Mouse (Mus musculus) heart, postnatal 0 days (tissue): ENCODE results near the gene Sos2.

Source experiments
- CTCF ChIP-seq: IDR thresholded peaks from 2 replicates; pipeline ENCODE4 v1.5.1; 2016; ENCODE audit warnings: antibody characterized with exemption, control low read depth, low read depth
- EP300 ChIP-seq: IDR thresholded peaks from 2 replicates; pipeline ENCODE4 v1.6.1; 2016; ENCODE audit warnings: antibody characterized with exemption, low read depth

GRCm38 (mm10) chr12:69661658-69662057 lies 20.0 kb downstream of the Sos2 start:
- TF ChIP-seq CTCF = no peak
- TF ChIP-seq EP300 = no peak
